Mouse (Mus musculus): ENCODE data around the gene Tdrkh. TPM values are rescaled to one million over a fixed set of nuclear protein-coding genes. Genes with fewer than 3 reads are reported as not detected.

Gene Tdrkh
- polyA plus RNA-seq, 1 experiment from 2014 or later: 14.3 TPM

DNA sequence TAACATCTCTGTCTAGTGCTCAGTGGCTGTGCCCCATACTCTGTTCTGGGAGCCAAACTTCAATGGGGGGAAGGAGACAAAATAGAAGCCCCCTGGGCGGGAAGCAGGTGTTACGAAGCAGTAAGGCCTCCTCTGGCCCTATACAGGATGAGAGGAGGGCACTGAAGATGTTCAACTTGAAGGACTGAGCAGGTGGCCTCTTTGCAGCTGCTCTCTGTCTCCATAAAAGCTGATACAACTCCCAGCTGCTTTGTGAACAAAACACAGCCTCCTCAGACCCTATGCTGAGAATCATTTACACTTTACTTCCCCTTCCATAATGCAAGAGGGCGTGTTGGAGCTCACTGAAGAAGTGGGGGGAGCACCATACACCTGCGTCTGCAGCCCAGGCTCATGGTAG is 26.4 kb upstream of the Tdrkh start:
- ATAC-seq: no peak
- POLR2A ChIA-PET: no interaction called here

DNA sequence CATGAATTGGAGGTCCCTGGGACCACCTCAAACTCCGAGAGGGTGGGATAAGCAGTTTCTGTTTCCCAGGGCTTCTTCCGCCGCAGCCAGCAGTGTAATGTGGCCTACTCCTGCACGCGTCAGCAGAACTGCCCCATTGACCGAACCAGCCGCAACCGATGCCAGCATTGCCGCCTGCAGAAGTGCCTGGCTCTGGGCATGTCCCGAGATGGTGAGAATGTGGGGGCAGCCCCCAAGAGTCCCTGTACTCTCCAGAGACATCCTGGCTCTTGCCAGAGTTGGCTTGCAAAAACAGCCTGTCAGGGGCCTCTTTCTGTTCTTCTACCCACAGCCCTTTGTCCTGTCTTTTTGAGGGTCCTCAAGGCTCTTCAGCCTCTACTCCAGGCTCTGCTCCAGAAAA is 25.7 kb upstream of the Tdrkh start:
- POLR2A ChIA-PET: no interaction called here

More for the DNA sequence above, 26.4 kb upstream of the Tdrkh start:
- CTCF ChIA-PET: no interaction called here
- no peak for DNase-seq (ENCODE audit: low read depth, low spot score)
- in situ Hi-C loops (cut with MboI; ENCODE audit: low pct_unique_long_range_greater_than_20kb): no loop called here
- H3K27me3 ChIP-seq: no peaks in the 10 kb centered on the region
- TF ChIP-seq CTCF (IDR thresholded peaks at IDR 0.05): no peak

DNA sequence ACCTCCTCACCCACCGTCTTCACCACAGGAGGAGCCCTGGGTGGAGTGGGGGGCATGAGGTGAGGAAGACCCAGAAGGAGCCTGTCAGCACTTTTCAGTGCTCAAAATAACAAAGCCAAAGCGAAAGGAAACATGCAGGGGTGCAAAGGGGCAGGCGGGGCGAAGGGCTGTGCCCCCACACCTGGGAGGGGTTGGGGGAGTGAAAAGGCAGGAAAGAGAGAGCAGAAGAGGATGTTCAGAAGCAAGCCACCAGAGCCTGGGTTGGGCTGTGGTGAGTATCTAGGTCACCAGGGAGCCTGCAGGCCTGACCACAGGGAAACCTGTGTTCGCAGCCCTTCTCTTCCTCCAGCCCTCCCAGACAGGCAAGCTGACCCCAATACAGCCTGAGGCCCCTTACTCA is 25.0 kb upstream of the Tdrkh start:
- POLR2A ChIA-PET: no interaction called here
- no peak for TF ChIP-seq CTCF (IDR thresholded peaks at IDR 0.05)
- no peaks in the 10 kb centered on the region for H3K27me3 ChIP-seq
- in situ Hi-C loops (cut with MboI; ENCODE audit: low pct_unique_long_range_greater_than_20kb): no loop called here
- ATAC-seq (no peak), DNase-seq (ENCODE audit: low read depth, low spot score) (no peak)
- CTCF ChIA-PET: interaction anchor here (0.9 kb wide), 1 partner anchor 11 kb away, joined by 3 read pairs; no protein-coding TSS in a partner anchor

More for the DNA sequence above, 25.7 kb upstream of the Tdrkh start:
- no peak for ATAC-seq
- in situ Hi-C loops (cut with MboI; ENCODE audit: low pct_unique_long_range_greater_than_20kb): no loop called here
- no peaks in the 10 kb centered on the region for H3K27me3 ChIP-seq
- DNase-seq (ENCODE audit: low read depth, low spot score): no peak
- TF ChIP-seq CTCF (IDR thresholded peaks at IDR 0.05): no peak
- CTCF ChIA-PET: no interaction called here

DNA sequence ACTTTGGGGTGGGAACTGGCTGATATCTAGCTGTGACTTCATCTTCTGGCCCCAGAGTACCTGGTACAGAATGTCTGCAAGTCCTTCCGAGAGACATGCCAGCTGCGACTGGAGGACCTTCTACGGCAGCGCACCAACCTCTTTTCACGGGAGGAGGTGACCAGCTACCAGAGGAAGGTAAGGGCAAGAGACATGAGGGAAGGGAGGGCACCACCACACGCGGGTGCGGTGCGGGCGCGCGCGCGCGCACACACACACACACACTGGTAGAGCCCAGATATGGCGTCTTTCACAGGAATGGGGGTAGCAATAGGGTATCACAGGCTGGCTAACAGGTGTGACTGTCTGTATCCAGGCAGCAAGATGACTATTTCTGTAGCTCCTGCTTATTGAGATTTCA is 23.7 kb upstream of the Tdrkh start:
- no peaks in the 10 kb centered on the region for H3K27me3 ChIP-seq
- ChIA-PET CTCF (interaction anchor here (3.4 kb wide), 1 partner anchor 7 kb away, joined by 15 read pairs; no protein-coding TSS in a partner anchor), POLR2A (no interaction called here)
- no peak for ATAC-seq
- in situ Hi-C loops (cut with MboI; ENCODE audit: low pct_unique_long_range_greater_than_20kb): no loop called here
- no peak for TF ChIP-seq CTCF (IDR thresholded peaks at IDR 0.05)
- no peak for DNase-seq (ENCODE audit: low read depth, low spot score)

DNA sequence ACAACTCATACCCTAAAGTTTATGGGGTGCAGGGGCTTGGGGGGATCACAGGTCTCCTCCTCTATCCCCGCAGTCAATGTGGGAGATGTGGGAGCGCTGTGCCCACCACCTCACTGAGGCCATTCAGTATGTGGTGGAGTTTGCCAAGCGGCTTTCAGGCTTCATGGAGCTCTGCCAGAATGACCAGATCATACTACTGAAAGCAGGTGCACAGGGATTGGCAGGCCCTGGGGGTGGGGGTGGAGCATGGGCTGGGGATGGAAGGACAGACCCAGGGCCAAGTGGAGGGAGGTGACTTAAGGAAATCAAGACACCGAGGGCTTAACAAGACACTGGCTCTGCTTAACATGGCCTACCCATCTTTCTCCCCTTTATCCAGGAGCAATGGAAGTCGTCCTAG is 22.1 kb upstream of the Tdrkh start:
- CTCF ChIA-PET: interaction anchor here (1.2 to 3.4 kb wide), 6 partner anchors 9 to 66 kb away, joined by 3 to 15 read pairs (median 4); partner anchors contain the start of gene Tdrkh
- no peak for TF ChIP-seq CTCF (IDR thresholded peaks at IDR 0.05)
- peaks cover under 1% of the 10 kb centered on the region for H3K27me3 ChIP-seq
- in situ Hi-C loops (cut with MboI; ENCODE audit: low pct_unique_long_range_greater_than_20kb): no loop called here
- no peak for ATAC-seq
- POLR2A ChIA-PET: no interaction called here
- no peak for DNase-seq (ENCODE audit: low read depth, low spot score)

DNA sequence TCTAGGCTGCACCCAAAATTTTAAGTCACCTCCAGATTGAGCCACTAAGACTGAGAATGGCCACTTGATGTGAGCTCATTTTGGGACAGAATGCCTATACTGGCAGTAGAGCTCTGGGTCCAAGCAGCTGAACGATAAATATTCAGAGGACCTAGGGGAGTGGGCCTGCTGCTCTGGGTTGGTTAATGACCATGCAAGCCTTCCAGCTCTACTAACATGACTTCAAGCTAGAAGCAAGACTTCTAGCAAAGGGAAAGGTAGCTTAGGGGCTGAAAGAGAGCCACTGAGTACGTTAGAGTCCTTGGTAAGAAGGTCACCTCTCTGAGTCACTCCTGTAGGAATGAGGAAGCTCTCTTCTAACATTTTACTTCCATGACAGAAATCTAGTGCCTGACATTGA is 20.9 kb upstream of the Tdrkh start:
- POLR2A ChIA-PET: interaction anchor here (0.8 kb wide), 1 partner anchor 68 kb away, joined by 3 read pairs; no protein-coding TSS in a partner anchor
- H3K27me3 ChIP-seq: peaks cover 5% of the 10 kb centered on the region
- CTCF ChIA-PET: interaction anchor here (1.0 to 3.4 kb wide), 6 partner anchors 10 to 64 kb away, joined by 3 to 15 read pairs (median 4); partner anchors contain the start of gene Tdrkh
- in situ Hi-C loops (cut with MboI; ENCODE audit: low pct_unique_long_range_greater_than_20kb): no loop called here
- TF ChIP-seq CTCF (IDR thresholded peaks at IDR 0.05): no peak
- ATAC-seq: no peak
- no peak for DNase-seq (ENCODE audit: low read depth, low spot score)

DNA sequence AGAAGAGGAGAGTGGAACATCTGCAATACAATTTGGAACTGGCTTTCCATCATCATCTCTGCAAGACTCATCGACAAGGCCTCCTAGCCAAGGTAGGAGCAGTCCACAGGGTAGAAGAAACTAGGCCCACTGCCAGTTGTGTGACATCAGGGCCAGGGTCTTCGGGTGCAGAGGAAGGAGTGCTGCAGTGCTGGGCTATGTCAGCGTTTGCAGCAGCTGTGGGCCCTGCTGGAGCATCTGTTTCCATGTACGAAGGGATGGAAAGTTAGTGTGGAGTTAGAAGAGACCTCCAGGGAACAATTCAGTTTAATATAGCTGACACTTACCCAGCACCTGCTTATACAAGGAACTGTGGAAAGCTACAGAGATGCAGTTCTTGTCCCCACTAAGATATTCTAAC is 20.0 kb upstream of the Tdrkh start:
- H3K27me3 ChIP-seq: peaks cover 8% of the 10 kb centered on the region
- ChIA-PET CTCF (interaction anchor here (1.0 to 3.4 kb wide), 5 partner anchors 10 to 63 kb away, joined by 3 to 15 read pairs (median 4); no protein-coding TSS in a partner anchor), POLR2A (no interaction called here)
- no peak for TF ChIP-seq CTCF (IDR thresholded peaks at IDR 0.05)
- DNase-seq (ENCODE audit: low read depth, low spot score): no peak
- in situ Hi-C loops (cut with MboI; ENCODE audit: low pct_unique_long_range_greater_than_20kb): no loop called here
- no peak for ATAC-seq

DNA sequence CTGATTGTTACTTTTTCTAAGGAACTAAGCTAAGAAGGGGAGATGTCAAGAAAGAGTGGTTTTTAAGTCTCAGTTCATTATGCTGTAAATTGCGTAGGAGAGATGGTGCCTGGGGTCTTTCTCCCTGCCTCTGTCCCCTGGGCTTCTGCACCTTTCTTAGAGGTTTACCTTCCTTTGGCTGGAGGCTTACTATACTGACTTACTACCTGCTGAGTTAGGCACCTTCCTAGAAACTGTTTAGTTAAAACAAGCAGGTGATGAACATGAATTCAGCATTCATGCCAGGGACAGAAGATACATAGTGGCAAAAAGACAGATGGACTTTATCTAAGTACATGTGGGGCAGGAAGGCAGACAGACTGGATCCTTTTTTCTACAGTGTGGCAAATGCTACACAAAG is 16.7 kb upstream of the Tdrkh start:
- ChIA-PET CTCF (interaction anchor here (1.4 kb wide), 1 partner anchor 30 kb away, joined by 3 read pairs; no protein-coding TSS in a partner anchor), POLR2A (no interaction called here)
- peaks cover 28% of the 10 kb centered on the region for H3K27me3 ChIP-seq
- ATAC-seq: no peak
- TF ChIP-seq CTCF (IDR thresholded peaks at IDR 0.05): no peak
- in situ Hi-C loops (cut with MboI; ENCODE audit: low pct_unique_long_range_greater_than_20kb): no loop called here
- no peak for DNase-seq (ENCODE audit: low read depth, low spot score)

DNA sequence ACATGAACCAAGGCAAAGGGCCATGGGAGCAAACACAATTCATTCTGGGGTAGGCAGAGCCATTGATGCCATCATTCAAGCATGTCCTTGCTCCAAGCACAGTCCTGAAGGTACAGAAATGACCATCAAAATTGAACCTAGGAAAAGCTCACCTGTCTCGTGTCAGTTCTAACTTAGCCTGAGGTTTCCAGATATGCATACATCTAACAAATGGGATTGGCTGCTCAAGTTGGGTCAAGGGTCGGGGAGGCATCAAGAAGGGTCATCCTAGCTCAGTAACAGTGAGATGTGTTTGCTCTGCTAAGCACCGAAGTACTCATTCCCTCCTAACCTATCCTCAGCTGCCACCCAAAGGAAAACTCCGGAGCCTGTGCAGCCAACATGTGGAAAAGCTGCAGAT is 16.2 kb upstream of the Tdrkh start:
- no peak for DNase-seq (ENCODE audit: low read depth, low spot score)
- in situ Hi-C loops (cut with MboI; ENCODE audit: low pct_unique_long_range_greater_than_20kb): no loop called here
- H3K27me3 ChIP-seq: peaks cover 31% of the 10 kb centered on the region

DNA sequence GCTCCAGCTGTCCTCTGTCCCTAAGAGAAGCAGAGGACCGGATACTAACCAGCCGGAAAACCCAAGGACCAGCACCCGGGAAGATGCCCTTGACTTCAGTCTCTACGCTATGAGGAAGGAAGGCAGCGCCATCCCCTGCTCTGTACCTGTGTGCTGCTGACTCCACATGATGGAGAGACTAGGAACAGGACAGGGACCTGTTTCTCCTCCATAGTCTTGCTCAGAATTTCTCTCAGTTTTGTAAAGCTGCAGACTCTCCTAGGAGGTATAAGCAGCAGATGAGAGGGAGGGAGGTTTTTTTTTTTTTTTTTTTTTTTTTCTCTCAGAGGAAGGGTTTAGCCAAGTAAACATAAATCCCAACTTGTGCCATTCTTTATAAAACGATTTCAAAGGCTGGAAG is 14.9 kb upstream of the Tdrkh start, which contains the start of gene Lingo4:
TSS of gene Lingo4 (plus strand) at position 301 of the 400 bp plus-strand sequence.
- no peak for DNase-seq (ENCODE audit: low read depth, low spot score)
- in situ Hi-C loops (cut with MboI; ENCODE audit: low pct_unique_long_range_greater_than_20kb): no loop called here
- ChIA-PET POLR2A (no interaction called here), CTCF (interaction anchor here (2.1 kb wide), 1 partner anchor 14 kb away, joined by 4 read pairs; the partner anchor contains the start of gene Tdrkh)
- TF ChIP-seq CTCF (IDR thresholded peaks at IDR 0.05): no peak
- ATAC-seq: no peak
- H3K27me3 ChIP-seq: peaks cover 39% of the 10 kb centered on the region

More for the DNA sequence above, 16.2 kb upstream of the Tdrkh start:
- ChIA-PET POLR2A (no interaction called here), CTCF (interaction anchor here (1.4 to 2.1 kb wide), 2 partner anchors 16 to 30 kb away, joined by 3 to 4 read pairs; partner anchors contain the start of gene Tdrkh)
- no peak for ATAC-seq
- no peak for TF ChIP-seq CTCF (IDR thresholded peaks at IDR 0.05)

DNA sequence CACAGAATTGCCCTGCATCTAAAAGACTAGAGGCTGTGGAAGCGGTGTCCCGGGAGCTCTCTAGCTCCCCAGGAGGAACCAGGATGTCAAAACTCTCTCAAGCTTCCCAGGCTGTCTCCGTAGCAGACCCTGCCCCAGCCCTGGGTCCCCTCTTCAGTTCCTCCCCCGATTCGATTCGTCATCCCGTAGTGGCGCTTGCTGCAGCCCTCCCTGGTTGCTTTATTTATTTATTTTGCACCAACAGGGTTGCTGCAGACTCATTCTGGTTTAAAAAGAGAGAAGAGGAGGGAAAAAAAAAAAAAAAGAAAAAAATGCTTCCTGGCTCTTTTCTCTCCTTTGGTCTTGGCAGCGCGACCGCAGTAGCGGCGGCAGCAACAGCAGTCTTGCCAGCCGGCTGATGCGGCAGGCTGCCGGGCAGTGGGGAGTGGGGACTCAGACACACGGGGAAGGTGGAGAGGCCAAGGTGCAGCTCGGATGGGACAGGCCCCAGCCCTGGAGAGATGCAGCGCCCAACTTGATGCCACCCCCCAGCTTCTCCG is 14.1 kb upstream of the Tdrkh start:
- CTCF ChIA-PET: interaction anchor here (1.0 to 2.1 kb wide), 4 partner anchors 11 to 31 kb away, joined by 3 to 5 read pairs (median 4); partner anchors contain the start of gene Tdrkh
- in situ Hi-C loops (cut with MboI; ENCODE audit: low pct_unique_long_range_greater_than_20kb): no loop called here
- no peak for TF ChIP-seq CTCF (IDR thresholded peaks at IDR 0.05)
- POLR2A ChIA-PET: no interaction called here
- H3K27me3 ChIP-seq: peaks cover 39% of the 10 kb centered on the region
- DNase-seq (ENCODE audit: low read depth, low spot score): no peak
- no peak for ATAC-seq

All from Patski (cell line).